Mouse (Mus musculus) activated CD4-positive, CD25-positive, alpha-beta regulatory T cell (primary cell): ENCODE data around the gene Olfr380. TPM values are rescaled to one million over a fixed set of nuclear protein-coding genes. Genes with fewer than 3 reads are reported as not detected.

Experiments used
- polyA plus RNA-seq, 2 experiments: library from polyadenylated mRNA; unstranded; fragments of 100-300 nt; shearing (Covaris generic); gene quantifications; one replicate each; pipeline ENCODE4 v1.2.1; 2017

Olfr380 gene
- under 1 TPM in 1 of 2 experiments, not detected in 1; 0.10 TPM for polyA plus RNA-seq

GRCm38 (mm10) chr11:73457408-73457807 is at the start of gene Olfr380:
Gene Olfr380, minus strand, starts transcription at chr11:73457508.

DNA sequence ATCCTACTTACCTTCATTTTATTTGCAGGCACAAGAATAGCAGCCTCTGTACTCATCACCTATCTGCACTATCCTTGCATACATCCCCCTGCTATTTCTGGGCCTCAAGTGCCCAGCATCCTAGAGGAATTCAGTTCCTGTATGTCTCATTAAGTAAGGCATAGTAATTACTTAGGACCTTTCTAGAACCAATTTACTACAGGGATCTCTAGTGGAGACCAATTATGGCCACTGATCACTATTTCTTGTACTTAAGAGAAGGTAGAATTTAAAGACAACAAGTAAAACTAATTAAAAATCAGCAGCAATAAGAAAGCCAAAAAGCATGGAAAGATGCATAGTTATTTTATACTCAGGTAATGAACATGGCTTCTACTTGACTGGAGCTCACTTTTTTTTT is 34.2 kb upstream of the Olfr380 start, which contains the start of gene Olfr381:
Olfr381 (minus strand) TSS at position 101 of the 400 bp plus-strand sequence.

DNA sequence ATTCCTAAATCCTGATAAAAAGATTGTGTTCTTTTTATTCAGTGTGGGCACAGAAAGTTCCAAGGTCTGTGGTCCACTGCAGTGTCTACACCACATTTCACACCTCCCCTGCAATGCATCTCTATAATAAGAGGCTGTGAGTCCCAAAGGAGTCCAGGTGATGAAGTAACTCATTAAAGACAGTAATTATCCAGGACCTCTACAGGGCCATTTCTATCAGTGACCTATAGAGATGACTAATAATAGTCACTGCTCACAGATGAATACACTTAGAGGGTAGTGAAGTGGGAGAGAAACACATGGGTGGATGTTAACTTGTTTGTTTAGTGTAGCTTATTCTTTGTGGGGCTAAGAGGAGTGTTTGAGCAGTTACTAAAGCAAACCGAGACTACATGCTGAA is 28.9 kb downstream of the Olfr380 start, which contains the start of gene Olfr378:
Olfr378 (minus strand) TSS at position 101 of the 400 bp plus-strand sequence.

Other genes with a start within 250 kb of the Olfr380 start
- gene Trpv1, start 223.2 kb downstream of the Olfr380 start, polyA plus RNA-seq: not detected
- under 1 TPM in 1 of 2 experiments, not detected in 1; 0.05 TPM for gene Trpv3, start 190.1 kb downstream of the Olfr380 start, polyA plus RNA-seq
- gene Aspa, start 127.9 kb downstream of the Olfr380 start, polyA plus RNA-seq: under 1 TPM in 1 of 2 experiments, not detected in 1; 0.16 TPM
- gene Gm49340, start 127.8 kb downstream of the Olfr380 start, polyA plus RNA-seq: not detected
- not detected for gene Spata22, start 127.8 kb downstream of the Olfr380 start, polyA plus RNA-seq
- under 1 TPM in 1 of 2 experiments, not detected in 1; 0.07 TPM for gene Olfr20, start 106.7 kb downstream of the Olfr380 start, polyA plus RNA-seq
- not detected for gene Olfr376, start 86.3 kb downstream of the Olfr380 start, polyA plus RNA-seq
- not detected for gene Olfr1, start 57.9 kb downstream of the Olfr380 start, polyA plus RNA-seq
- not detected for gene Olfr378, start 29.0 kb downstream of the Olfr380 start, polyA plus RNA-seq
- not detected for gene Olfr381, start 34.1 kb upstream of the Olfr380 start, polyA plus RNA-seq
- not detected for gene Olfr382, start 59.7 kb upstream of the Olfr380 start, polyA plus RNA-seq
- gene Olfr385, start 135.5 kb upstream of the Olfr380 start, polyA plus RNA-seq: not detected
- gene Olfr384, start 141.1 kb upstream of the Olfr380 start, polyA plus RNA-seq: under 1 TPM in 1 of 2 experiments, not detected in 1; 0.20 TPM
- not detected for gene Zfp735, start 231.3 kb upstream of the Olfr380 start, polyA plus RNA-seq